Mouse (Mus musculus) E14TG2a.4 (cell line): Measurements from ENCODE around the gene Slc9b2.

ENCODE experiments used
- CTCF ChIP-seq: conservative IDR thresholded peaks from 2 replicates; pipeline ENCODE4 v1.5.1; 2014; ENCODE audit warnings: low read length
- NANOG ChIP-seq: IDR thresholded peaks from 2 replicates; pipeline ENCODE4 v1.6.1; 2014; ENCODE audit warnings: borderline replicate concordance, low read length, mixed read lengths
- POU5F1 ChIP-seq: IDR thresholded peaks from 2 replicates; pipeline ENCODE4 v1.6.1; 2014; ENCODE audit warnings: low read length, borderline replicate concordance

DNA sequence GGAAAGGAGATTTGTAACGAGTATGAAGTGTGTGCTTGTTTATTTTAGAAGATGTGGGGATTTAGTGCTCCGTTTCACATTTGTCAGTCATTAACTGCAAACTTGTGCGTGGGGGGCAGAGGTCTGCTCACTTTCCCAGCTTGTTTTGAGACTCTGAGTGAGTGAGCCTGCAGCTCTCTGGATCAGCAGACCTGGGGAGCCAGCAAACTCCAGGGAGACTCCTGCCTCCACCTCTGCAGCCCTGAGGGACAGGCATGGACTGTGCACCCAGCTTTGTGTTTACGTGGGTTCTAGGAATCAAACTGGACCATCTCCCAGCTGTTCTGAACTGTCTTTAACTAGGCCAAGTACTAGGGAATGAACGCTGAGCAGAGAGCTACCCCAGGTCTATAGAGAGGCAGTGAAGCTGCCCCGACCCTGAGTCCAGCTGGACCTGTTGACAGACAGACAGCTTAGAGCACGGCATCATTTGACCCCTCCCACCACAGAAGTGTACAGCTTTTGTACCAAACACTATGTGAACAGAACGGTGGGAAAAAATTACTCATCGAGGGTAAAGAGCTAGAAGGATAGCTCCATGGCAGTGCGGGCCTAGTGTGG lies 38.0 kb upstream of the Slc9b2 start:
- TF ChIP-seq CTCF (no peak), NANOG (no peak), POU5F1 (no peak)
